Mouse (Mus musculus) stomach, embryonic 14.5 days (tissue): ENCODE measurements around the gene Pkd2l1. TPM values are rescaled to one million over a fixed set of nuclear protein-coding genes. Genes with fewer than 3 reads are reported as not detected.

Source experiments
- ATAC-seq: fragments of 200-750 bp; cut with Nextera tagmentation; 2 replicates; pipeline ENCODE4 v1.8.0; 2017; ENCODE audit warnings: low read depth, moderate TSS enrichment; ENCODE audit not compliant: insufficient number of reproducible peaks, insufficient read depth, low FRiP score
- H3K27ac ChIP-seq: fragments of 300-500 bp; sonication (generic); 2 replicates; pipeline ENCODE4 v1.5.1; 2014; ENCODE audit warnings: mild to moderate bottlenecking, low read length, moderate library complexity, mixed read lengths
- H3K27me3 ChIP-seq: fragments of 300-500 bp; sonication (generic); 2 replicates; pipeline ENCODE4 v1.6.1; 2014; ENCODE audit warnings: low read length, control low read depth, mixed read lengths; ENCODE audit not compliant: control insufficient read depth, insufficient read depth
- H3K36me3 ChIP-seq: fragments of 300-500 bp; sonication (generic); 2 replicates; pipeline ENCODE4 v1.6.1; 2014; ENCODE audit warnings: mild to moderate bottlenecking, control low read depth, low read length, moderate library complexity, mixed read lengths; ENCODE audit not compliant: control insufficient read depth, insufficient read depth
- H3K4me1 ChIP-seq: fragments of 300-500 bp; sonication (generic); 2 replicates; pipeline ENCODE4 v1.6.1; 2014; ENCODE audit warnings: low read length, control low read depth, mixed read lengths; ENCODE audit not compliant: control insufficient read depth, insufficient read depth
- H3K4me2 ChIP-seq: fragments of 300-500 bp; sonication (generic); replicated peaks from 2 replicates; pipeline ENCODE4 v1.6.1; 2014; ENCODE audit warnings: low read depth, low read length, control low read depth
- H3K4me3 ChIP-seq: fragments of 300-500 bp; sonication (generic); 2 replicates; pipeline ENCODE4 v1.5.1; 2014; ENCODE audit warnings: low read depth, low read length, control low read depth
- H3K9ac ChIP-seq: fragments of 300-500 bp; sonication (generic); replicated peaks from 2 replicates; pipeline ENCODE4 v1.6.1; 2014; ENCODE audit warnings: low read depth, mild to moderate bottlenecking, control low read depth, low read length, moderate library complexity, mixed read lengths
- H3K9me3 ChIP-seq: fragments of 300-500 bp; sonication (generic); 2 replicates; pipeline ENCODE4 v1.6.1; 2016; ENCODE audit warnings: low read depth, low read length, control low read depth; ENCODE audit not compliant: control insufficient read depth
- WGBS: fragments of 180-500 bp; shearing (Covaris S2); extraction: QIAGEN DNeasy Blood & Tissue Kit; methylation state at CpG from one replicate; pipeline ENCODE4 v1.1.7; 2014; 5-methylcytosine and 5-hydroxymethylcytosine counted together
- polyA plus RNA-seq: library from polyadenylated mRNA; unstranded; fragments of >200 nt; fragmentation: Nextera tagmentation; extraction: Ambion mirVana; gene quantifications from 2 replicates; pipeline ENCODE4 v1.2.1, GENCODE M21; 2014

Gene Pkd2l1
- polyA plus RNA-seq, result not detected in 2 replicates

- Histone ChIP-seq H3K4me1 (no peaks in the 10 kb centered on the region), H3K27ac (no peak within 1 kb of the TSS), H3K9ac (no peak within 1 kb of the TSS), H3K9me3 (no peaks in the 10 kb centered on the region), H3K27me3 (no peaks in the 10 kb centered on the region), H3K36me3 (no peaks in the 10 kb centered on the region), H3K4me3 (no peak within 1 kb of the TSS), H3K4me2 (no peak within 1 kb of the TSS)
- ATAC-seq, result no peak
- 39% methylated on average over 3 of the region's 3 CpGs for WGBS
Observed at GRCm38 (mm10) chr19:44192342-44192741, at the start of gene Pkd2l1. Pkd2l1 (minus strand) TSS chr19:44192442.

DNA sequence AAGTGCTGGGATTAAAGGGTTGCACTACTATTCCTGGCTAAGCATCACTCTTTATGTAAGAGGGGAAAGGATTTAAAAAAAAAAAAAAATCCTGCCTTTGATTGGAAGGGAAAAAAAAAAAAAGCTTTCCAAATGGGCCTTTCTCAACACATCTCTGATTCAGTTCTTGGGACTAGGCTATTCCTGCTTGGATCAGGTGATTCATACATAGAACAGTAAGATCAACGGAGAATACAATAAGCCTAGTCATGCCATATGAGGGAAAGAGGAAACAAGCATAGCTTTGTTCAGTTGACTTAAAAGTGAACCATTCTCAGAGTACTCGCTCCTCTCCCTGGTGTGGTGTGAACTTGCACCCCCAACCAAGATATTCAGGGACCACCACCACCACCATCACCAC lies 46.7 kb upstream of the Pkd2l1 start:
- WGBS, result 73% methylated on average over 2 of the region's 2 CpGs
- no peak overlapping the region for H3K4me3 ChIP-seq
- no peaks in the 10 kb centered on the region for H3K4me1 ChIP-seq
- H3K4me2 ChIP-seq, result no peak overlapping the region
- no peak for ATAC-seq
- no peaks in the 10 kb centered on the region for H3K36me3 ChIP-seq
- H3K27me3 ChIP-seq, result no peaks in the 10 kb centered on the region
- no peak overlapping the region for H3K27ac ChIP-seq
- H3K9ac ChIP-seq, result no peak overlapping the region
- no peaks in the 10 kb centered on the region for H3K9me3 ChIP-seq

DNA sequence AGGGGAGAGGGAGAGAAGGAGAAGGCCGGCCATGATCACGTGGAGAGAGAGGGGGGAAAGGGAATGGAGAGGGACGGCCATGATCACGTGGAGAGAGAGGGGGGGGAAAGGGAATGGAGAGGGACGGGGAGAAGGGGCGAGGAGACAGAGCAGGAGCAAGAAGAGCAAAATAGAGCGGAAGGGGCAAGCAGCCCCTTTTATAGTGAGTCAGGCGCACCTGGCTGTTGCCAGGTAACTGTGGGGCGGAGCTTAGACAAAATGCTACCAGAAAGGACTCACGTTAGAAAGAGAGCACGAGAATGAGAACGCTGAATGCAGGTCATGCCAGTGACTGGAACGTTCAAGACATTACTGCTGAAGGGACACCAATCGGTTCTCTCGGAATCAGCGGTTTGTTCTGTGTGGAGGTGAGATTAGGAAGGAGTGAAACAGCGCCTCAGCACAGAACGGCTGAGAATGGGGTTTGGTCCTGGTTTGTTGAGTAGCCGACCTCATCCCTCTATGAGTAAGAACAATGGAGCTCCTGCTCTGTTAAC lies 45.3 kb upstream of the Pkd2l1 start:
- H3K27me3 ChIP-seq, result no peaks in the 10 kb centered on the region
- H3K4me3 ChIP-seq, result peak overlapping the region; percentile 8; the same call in 1 of the 2 replicates
- ATAC-seq, result no peak
- H3K9ac ChIP-seq, result no peak overlapping the region
- peak overlapping the region; percentile 43 for H3K4me2 ChIP-seq
- no peak overlapping the region for H3K27ac ChIP-seq
- no peaks in the 10 kb centered on the region for H3K36me3 ChIP-seq
- no peaks in the 10 kb centered on the region for H3K4me1 ChIP-seq
- H3K9me3 ChIP-seq, result no peaks in the 10 kb centered on the region
- 14% methylated on average over 19 of the region's 19 CpGs for WGBS

- H3K4me3 ChIP-seq, result no peak overlapping the region
- H3K4me1 ChIP-seq, result no peaks in the 10 kb centered on the region
- no peak overlapping the region for H3K27ac ChIP-seq
- no peak overlapping the region for H3K4me2 ChIP-seq
- H3K9ac ChIP-seq, result no peak overlapping the region
- H3K9me3 ChIP-seq, result no peaks in the 10 kb centered on the region
- no peaks in the 10 kb centered on the region for H3K36me3 ChIP-seq
- no peak for ATAC-seq
- 89% methylated on average over 4 of the region's 4 CpGs for WGBS
- H3K27me3 ChIP-seq, result no peaks in the 10 kb centered on the region
Observed at GRCm38 (mm10) chr19:44231608-44232151, 39.4 kb upstream of the Pkd2l1 start.

DNA sequence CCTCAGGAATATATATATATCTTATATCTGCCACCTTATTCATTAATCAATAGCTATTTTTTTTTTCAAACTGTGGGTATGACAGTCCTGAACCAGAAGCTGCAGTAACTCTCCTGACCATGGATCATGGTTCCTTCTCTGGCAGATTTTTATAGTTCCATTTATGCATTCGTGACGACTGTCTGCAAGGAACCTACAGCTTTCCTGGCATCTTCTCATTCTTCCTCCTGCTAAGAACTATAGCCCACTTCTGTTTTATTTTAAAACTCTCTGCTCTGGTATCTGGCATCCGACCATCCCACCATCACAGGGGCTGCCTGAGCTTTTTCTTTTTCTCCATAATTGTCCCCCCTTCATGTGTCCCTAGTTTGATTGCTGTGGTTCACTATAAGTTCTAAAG lies 38.0 kb upstream of the Pkd2l1 start:
- H3K4me2 ChIP-seq, result no peak overlapping the region
- 81% methylated on average over 3 of the region's 3 CpGs for WGBS
- no peaks in the 10 kb centered on the region for H3K36me3 ChIP-seq
- no peaks in the 10 kb centered on the region for H3K27me3 ChIP-seq
- H3K9ac ChIP-seq, result no peak overlapping the region
- H3K27ac ChIP-seq, result no peak overlapping the region
- ATAC-seq, result no peak
- H3K4me1 ChIP-seq, result no peaks in the 10 kb centered on the region
- H3K4me3 ChIP-seq, result no peak overlapping the region
- H3K9me3 ChIP-seq, result no peaks in the 10 kb centered on the region

DNA sequence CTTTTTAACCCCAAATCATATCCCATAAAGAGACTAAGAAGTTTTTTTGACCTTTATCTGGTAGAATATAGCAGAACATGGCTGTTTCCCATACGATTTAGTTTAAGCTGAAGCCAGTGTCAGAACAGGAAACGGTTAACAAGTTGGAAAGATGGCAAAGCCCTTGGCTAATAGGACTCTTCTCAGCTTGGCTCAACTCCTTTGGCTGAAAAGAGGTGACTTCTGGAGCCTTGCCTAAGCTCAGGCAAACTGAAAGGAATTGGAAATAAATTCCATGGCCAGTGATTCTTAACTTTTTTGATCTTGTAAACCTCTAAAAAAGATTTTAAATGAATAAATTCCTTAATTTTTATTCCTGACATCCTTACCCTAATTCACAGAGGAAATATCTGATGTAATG lies 37.5 kb upstream of the Pkd2l1 start:
- 69% methylated on average over 2 of the region's 2 CpGs for WGBS

GRCm38 (mm10) chr19:44225728-44226127 lies 33.5 kb upstream of the Pkd2l1 start:
- H3K36me3 ChIP-seq, result no peaks in the 10 kb centered on the region
- no peaks in the 10 kb centered on the region for H3K27me3 ChIP-seq
- no peak overlapping the region for H3K4me2 ChIP-seq
- H3K9me3 ChIP-seq, result no peaks in the 10 kb centered on the region
- ATAC-seq, result no peak
- no peak overlapping the region for H3K4me3 ChIP-seq
- 85% methylated on average over 5 of the region's 5 CpGs for WGBS
- no peaks in the 10 kb centered on the region for H3K4me1 ChIP-seq
- no peak overlapping the region for H3K9ac ChIP-seq
- H3K27ac ChIP-seq, result no peak overlapping the region

More for the DNA sequence above, 37.5 kb upstream of the Pkd2l1 start:
- H3K27me3 ChIP-seq, result no peaks in the 10 kb centered on the region
- no peak overlapping the region for H3K9ac ChIP-seq
- H3K27ac ChIP-seq, result no peak overlapping the region
- no peaks in the 10 kb centered on the region for H3K36me3 ChIP-seq
- H3K4me1 ChIP-seq, result no peaks in the 10 kb centered on the region
- no peaks in the 10 kb centered on the region for H3K9me3 ChIP-seq
- ATAC-seq, result no peak
- H3K4me2 ChIP-seq, result no peak overlapping the region
- H3K4me3 ChIP-seq, result no peak overlapping the region

DNA sequence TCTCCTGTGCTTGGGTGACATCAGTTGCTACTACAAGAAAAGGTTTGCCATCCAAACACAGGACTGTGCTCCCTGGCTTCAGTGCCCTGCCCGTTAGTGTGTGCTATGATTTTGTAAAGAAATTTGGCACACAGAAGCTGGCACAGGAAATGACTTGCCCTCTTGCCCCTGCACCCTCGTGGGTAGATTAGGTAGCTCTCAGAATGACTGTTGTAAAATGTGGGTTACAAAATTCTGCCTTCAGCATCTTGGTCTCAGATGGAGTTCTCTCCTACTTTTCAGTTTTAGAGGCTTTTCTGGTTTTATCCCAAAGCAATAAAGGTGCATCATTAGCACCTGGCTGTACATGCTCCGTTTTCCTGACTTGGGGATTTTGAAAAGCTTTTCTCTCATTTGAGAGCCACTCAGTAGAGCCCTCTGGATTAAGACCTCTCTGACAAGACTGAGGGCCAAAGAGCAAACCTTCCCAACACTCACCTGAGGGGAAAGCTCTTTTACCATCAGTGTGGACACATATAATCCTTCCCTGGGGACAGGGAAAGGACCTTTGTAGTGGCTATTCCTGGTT lies 25.8 kb upstream of the Pkd2l1 start:
- Histone ChIP-seq H3K4me3 (no peak overlapping the region), H3K4me1 (no peaks in the 10 kb centered on the region), H3K9ac (no peak overlapping the region), H3K4me2 (no peak overlapping the region), H3K27me3 (no peaks in the 10 kb centered on the region), H3K36me3 (no peaks in the 10 kb centered on the region), H3K9me3 (no peaks in the 10 kb centered on the region), H3K27ac (no peak overlapping the region)
- 64% methylated on average over 3 of the region's 3 CpGs for WGBS
- no peak for ATAC-seq

DNA sequence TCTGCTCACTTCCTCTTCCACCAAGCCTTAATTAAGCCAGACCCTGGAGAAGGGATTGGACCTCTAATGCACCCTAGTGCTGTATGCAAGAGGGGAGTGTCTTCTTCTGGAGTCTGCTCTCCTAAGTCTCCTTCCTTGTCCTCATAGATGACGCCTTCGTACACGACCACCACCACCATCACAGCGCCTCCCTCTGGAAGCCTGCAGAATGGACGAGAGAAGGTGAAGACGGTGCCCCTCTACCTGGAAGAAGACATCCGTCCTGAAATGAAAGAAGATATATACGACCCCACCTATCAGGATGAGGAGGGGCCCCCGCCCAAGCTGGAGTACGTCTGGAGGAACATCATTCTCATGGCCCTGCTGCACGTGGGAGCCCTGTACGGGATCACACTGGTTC lies 23.0 kb upstream of the Pkd2l1 start:
- H3K4me1 ChIP-seq, result no peaks in the 10 kb centered on the region
- no peak for ATAC-seq
- H3K9ac ChIP-seq, result no peak overlapping the region
- H3K4me3 ChIP-seq, result no peak overlapping the region
- no peaks in the 10 kb centered on the region for H3K36me3 ChIP-seq
- H3K27ac ChIP-seq, result no peak overlapping the region
- H3K27me3 ChIP-seq, result no peaks in the 10 kb centered on the region
- H3K4me2 ChIP-seq, result no peak overlapping the region
- 67% methylated on average over 12 of the region's 12 CpGs for WGBS
- H3K9me3 ChIP-seq, result no peaks in the 10 kb centered on the region
